In the genomic region with DNA sequence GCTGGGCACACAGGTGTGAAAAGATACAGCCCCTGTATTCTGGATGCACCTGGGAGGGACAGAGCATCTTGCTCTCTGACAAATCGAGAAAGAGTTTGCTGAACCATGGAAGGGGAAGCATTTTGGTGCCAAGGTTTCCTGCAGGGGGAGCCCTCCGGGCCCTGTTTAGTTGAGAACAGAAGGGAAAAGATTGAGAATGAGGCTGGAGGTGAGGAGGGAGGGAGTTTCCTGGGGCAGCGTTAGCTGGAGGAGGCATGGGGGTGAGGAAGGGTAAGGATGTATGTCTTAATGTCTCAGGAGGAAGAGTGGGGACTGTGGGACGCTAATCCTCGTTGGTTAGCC, we compare ENCODE assay signal across 9 mouse cellular contexts. TPM values are rescaled to one million over a fixed set of nuclear protein-coding genes. Genes with fewer than 3 reads are reported as not detected.
DNase-seq lines count a peak whose midpoint lies in the region; ATAC-seq and TF ChIP-seq lines count a peak whose summit lies in the region.
"Had no signal": no experiment of that assay in that cellular context is flagged by ENCODE, and none has a peak within 500 bp of the region (broad histone marks: within the 10 kb centered on the region; RNA-seq: fewer than 3 reads in every experiment).

No protein-coding gene starts in this region.

- no peak overlapping the region for H3K9ac ChIP-seq in ES-Bruce4 (ENCODE audit: low read depth, poor library complexity, severe bottlenecking)
- H3K9ac ChIP-seq in embryonic facial prominence, embryonic 12.5 days: peak overlapping the region; percentile 17; the same call in 1 of the 2 replicates
- 0 out of 2 replicates have a peak overlapping the region, but pooled peaks have one; percentile 4 for H3K9ac ChIP-seq in midbrain, embryonic 12.5 days (replicated peaks)

- no peak for TF ChIP-seq EP300 in ES-Bruce4 (IDR thresholded peaks at IDR 0.05; ENCODE audit: insufficient read depth, low read depth, low read length)

- H3K27ac ChIP-seq in ES-Bruce4 (ENCODE audit: insufficient read depth, low read length): no peak overlapping the region
- H3K27ac ChIP-seq in embryonic facial prominence, embryonic 12.5 days: no peak overlapping the region
- H3K27ac ChIP-seq in midbrain, embryonic 12.5 days (replicated peaks): peak overlapping the region; percentile 57

- TF ChIP-seq CTCF in ES-Bruce4 (IDR thresholded peaks at IDR 0.05; ENCODE audit: low read depth, low read length): peak; percentile 50

- H3K9me3 ChIP-seq in ES-Bruce4 (replicated peaks; ENCODE audit: control insufficient read depth, insufficient read depth, low read length, poor library complexity, severe bottlenecking): no peaks in the 10 kb centered on the region
- H3K9me3 ChIP-seq in embryonic facial prominence, embryonic 12.5 days: no peaks in the 10 kb centered on the region
- H3K9me3 ChIP-seq in midbrain, embryonic 12.5 days: no peaks in the 10 kb centered on the region

- H3K4me3 ChIP-seq in ES-Bruce4 (ENCODE audit: low read depth, low read length): no peak overlapping the region
- H3K4me3 ChIP-seq in embryonic facial prominence, embryonic 12.5 days: no peak overlapping the region
- H3K4me3 ChIP-seq in midbrain, embryonic 12.5 days: no peak overlapping the region

- no peak overlapping the region for H3K4me2 ChIP-seq in embryonic facial prominence, embryonic 12.5 days (replicated peaks)
- H3K4me2 ChIP-seq in midbrain, embryonic 12.5 days (replicated peaks): peak overlapping the region; percentile 36

- WGBS in embryonic facial prominence, embryonic 12.5 days: 4% methylated on average over 5 of the region's 5 CpGs
- 4% methylated on average over 5 of the region's 5 CpGs for WGBS in midbrain, embryonic 12.5 days

- no peak for TF ChIP-seq POLR2A in ES-Bruce4 (IDR thresholded peaks at IDR 0.05; ENCODE audit: insufficient read depth, low read length)

- H3K4me1 ChIP-seq in ES-Bruce4 (ENCODE audit: control insufficient read depth, insufficient read depth, low read length): no peaks in the 10 kb centered on the region
- peaks cover 17% of the 10 kb centered on the region; the same call in 1 of the 2 replicates for H3K4me1 ChIP-seq in embryonic facial prominence, embryonic 12.5 days
- H3K4me1 ChIP-seq in midbrain, embryonic 12.5 days: peaks cover 16% of the 10 kb centered on the region

- no peaks in the 10 kb centered on the region for H3K27me3 ChIP-seq in ES-Bruce4 (ENCODE audit: control insufficient read depth, insufficient read depth, low read length, poor library complexity, severe bottlenecking)
- H3K27me3 ChIP-seq in embryonic facial prominence, embryonic 12.5 days: peaks cover 7% of the 10 kb centered on the region; the same call in 1 of the 2 replicates
- H3K27me3 ChIP-seq in midbrain, embryonic 12.5 days: peaks cover 88% of the 10 kb centered on the region

- peak; percentile 5 for DNase-seq in cerebellum, adult 8-10 months
- DNase-seq in cerebellum, adult 11-12 months: no peak
- DNase-seq in layer of hippocampus, adult 18-20 months (ENCODE audit: low spot score in 2 of 2): peak; percentile 7 to 54
- no peak for DNase-seq in spleen, postnatal 4 days (ENCODE audit: low spot score in 2 of 2)
- no peak for DNase-seq in spleen, adult 12 weeks (ENCODE audit: low spot score)

- H3K36me3 ChIP-seq in ES-Bruce4 (ENCODE audit: control insufficient read depth, insufficient read depth, low read length, poor library complexity, severe bottlenecking): no peaks in the 10 kb centered on the region
- no peaks in the 10 kb centered on the region for H3K36me3 ChIP-seq in embryonic facial prominence, embryonic 12.5 days
- H3K36me3 ChIP-seq in midbrain, embryonic 12.5 days: no peaks in the 10 kb centered on the region

- ATAC-seq in embryonic facial prominence, embryonic 12.5 days (ENCODE audit: insufficient number of reproducible peaks, insufficient read depth, low FRiP score, low TSS enrichment): no peak
- no peak; the same call in 1 of the 2 replicates for ATAC-seq in midbrain, embryonic 12.5 days (ENCODE audit: low FRiP score, low read depth)

RNA-seq across cellular contexts. Expression of gene Bub3, which starts 38.4 kb away (rescaled TPM):
- polyA plus RNA-seq in ES-Bruce4 (2011; ENCODE audit: insufficient read depth, insufficient read length, low read depth, missing spikeins): 141 and 145 TPM in 2 replicates
- 239 and 243 TPM in 2 replicates for polyA plus RNA-seq in embryonic facial prominence, embryonic 12.5 days (2016; fragmentation: Nextera tagmentation; extraction: Ambion mirVana)
- total RNA-seq in layer of hippocampus, adult 18-20 months (2021): 10 to 100 TPM; 60.9 to 63.2 TPM
- 229 and 246 TPM in 2 replicates for polyA plus RNA-seq in midbrain, embryonic 12.5 days (2016; fragmentation: Nextera tagmentation; extraction: Ambion mirVana)

RNA-seq across cellular contexts. Expression of gene Hmx2, which starts 49.9 kb away (rescaled TPM):
- 0.39 TPM in 1 of 2 replicates, not detected in the other for polyA plus RNA-seq in ES-Bruce4 (2011; ENCODE audit: insufficient read depth, insufficient read length, low read depth, missing spikeins)
- 0.38 and 0.41 TPM in 2 replicates for polyA plus RNA-seq in embryonic facial prominence, embryonic 12.5 days (2016; fragmentation: Nextera tagmentation; extraction: Ambion mirVana)
- total RNA-seq in layer of hippocampus, adult 18-20 months (2021): not detected
- 0.34 and 0.56 TPM in 2 replicates for polyA plus RNA-seq in midbrain, embryonic 12.5 days (2016; fragmentation: Nextera tagmentation; extraction: Ambion mirVana)
- polyA plus RNA-seq: frontal cortex, adult 2 months had no signal

RNA-seq across cellular contexts. Expression of gene Hmx3, which starts 55.8 kb away (rescaled TPM):
- not detected in 2 replicates for polyA plus RNA-seq in ES-Bruce4 (2011; ENCODE audit: insufficient read depth, insufficient read length, low read depth, missing spikeins)
- 0.22 and 0.31 TPM in 2 replicates for polyA plus RNA-seq in embryonic facial prominence, embryonic 12.5 days (2016; fragmentation: Nextera tagmentation; extraction: Ambion mirVana)
- not detected for total RNA-seq in layer of hippocampus, adult 18-20 months (2021)
- 0.11 and 0.16 TPM in 2 replicates for polyA plus RNA-seq in midbrain, embryonic 12.5 days (2016; fragmentation: Nextera tagmentation; extraction: Ambion mirVana)
- polyA plus RNA-seq: frontal cortex, adult 2 months had no signal

Comparison
In these comparisons a context has a peak if more than half of its experiments do, and no peak if none do; other contexts are left out.
1. DNase-seq: peak in cerebellum, adult 8-10 months (single experiment) and layer of hippocampus, adult 18-20 months (2 of 2); none in cerebellum, adult 11-12 months (single experiment), spleen, postnatal 4 days (0 of 2) and spleen, adult 12 weeks (single experiment).